Mouse (Mus musculus): ENCODE measurements around the gene Mlst8.

Mlst8 gene

DNA sequence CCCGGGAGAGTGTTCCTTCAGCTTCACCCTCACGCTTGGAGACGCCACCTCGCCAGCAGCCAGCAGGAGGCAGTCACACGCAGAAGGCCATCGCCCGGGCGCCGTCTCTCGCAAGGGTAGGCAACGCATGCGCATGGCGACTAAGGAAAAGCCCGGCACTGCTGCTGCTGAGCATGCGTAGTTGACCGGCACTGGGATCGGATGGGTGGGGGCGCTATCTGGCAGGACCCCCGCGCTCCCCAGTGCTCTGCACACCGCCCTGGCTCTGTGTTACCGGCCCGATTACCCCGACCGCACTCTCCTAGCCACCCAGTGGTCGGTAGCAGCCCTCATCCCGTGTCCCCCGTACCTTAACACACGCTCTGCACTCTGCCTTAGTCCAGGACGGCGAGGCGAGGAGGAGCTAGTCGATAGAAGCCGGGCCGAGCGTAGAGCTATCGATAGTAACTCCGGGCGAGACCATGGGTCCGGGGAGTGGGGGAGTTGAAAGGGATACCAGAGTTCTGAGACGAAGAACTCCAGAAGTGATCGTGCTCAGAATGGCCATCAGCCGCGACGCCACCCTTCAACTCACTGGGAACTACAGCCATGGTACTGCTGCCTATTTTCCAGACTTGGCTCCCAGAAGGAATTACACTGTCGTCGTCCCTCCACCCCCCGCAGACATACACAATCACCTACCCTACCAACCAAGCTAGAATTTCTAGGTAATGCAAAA lies at the start of gene Mlst8:
Gene Mlst8, minus strand, starts transcription at position 416 of the 718 bp plus-strand sequence.
- peak; percentile 98 for DNase-seq (ENCODE audit: extremely low spot score)

DNA sequence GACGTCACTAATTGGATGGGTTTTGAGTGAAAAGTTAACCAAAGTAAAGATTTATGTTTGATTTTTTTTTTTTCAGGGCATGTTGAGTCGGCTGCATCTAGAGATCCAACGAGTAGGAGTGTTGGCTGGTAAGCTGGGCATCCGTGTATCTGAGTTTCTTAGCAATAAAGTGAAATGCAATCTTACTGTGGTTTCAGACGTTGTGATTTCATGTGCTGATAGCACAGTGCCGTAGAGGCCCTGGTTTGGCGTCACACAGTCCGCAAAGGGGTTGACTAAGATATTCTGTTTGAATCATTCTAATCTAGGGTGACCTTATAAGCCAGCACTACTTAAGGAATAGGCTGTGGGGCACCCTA lies 49.7 kb upstream of the Mlst8 start:
- no peak for DNase-seq (ENCODE audit: extremely low spot score)

DNA sequence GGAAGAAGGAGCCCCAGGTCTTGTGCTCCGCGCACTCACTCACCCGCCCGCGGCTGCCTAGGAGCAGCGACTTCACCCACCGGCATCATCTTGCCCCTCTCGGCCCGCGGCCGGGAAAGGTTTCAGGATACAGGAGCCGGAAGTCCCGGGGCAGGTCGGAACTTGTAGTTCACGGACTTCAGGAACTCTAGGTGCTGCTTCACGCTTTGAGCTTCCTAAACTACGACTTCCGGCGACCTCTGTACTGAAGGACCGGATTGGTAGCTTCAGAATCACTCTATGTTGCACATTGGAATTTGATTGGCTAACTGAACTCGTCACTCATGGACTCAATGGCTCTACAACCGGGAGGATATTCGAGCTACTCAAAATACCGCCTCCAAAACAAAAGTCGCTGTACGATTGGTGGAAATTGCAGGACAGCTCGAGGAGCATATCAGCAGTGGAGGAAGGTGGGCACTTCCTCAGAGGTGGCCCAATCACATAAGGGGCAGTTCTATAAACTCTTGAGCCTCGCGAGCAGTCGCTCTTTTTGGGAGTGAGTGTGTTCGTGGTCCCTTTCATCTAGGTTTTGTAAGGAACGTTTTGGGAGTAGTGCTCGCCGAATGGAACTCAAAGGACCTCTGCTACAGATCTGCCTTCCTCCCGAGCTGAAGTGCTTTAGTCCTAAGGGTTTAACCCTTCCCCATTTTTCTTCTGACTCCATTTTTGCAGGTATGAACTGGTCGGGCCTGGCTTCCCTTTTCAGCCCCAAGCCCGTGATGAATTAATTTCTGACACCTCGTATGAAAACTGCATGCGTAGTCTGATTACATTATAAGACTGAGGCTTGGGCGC lies 49.1 kb upstream of the Mlst8 start, which contains the start of gene Traf7:
Gene Traf7, minus strand, starts transcription at position 216 of the 837 bp plus-strand sequence.
- peak; percentile 96 for DNase-seq (ENCODE audit: extremely low spot score)

DNA sequence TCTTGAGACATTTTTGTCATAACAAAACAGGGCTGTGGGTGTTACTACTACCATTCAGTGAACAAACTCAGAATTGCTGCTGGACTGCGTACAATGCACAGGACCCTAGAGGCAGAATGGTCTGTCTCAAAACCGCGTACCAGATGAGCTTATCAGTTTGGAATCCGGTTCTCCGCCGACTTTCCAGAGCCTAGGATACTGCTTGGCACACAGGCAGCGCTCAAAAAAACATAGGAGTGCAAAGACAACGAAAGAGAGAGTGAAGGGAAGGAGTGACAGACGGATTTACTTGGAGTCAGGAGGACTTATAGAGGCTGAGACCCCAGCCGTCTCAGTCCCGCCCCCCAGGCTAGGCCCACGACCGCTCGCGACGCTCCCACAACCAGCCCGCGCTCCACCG lies 48.4 kb upstream of the Mlst8 start:
- DNase-seq (ENCODE audit: extremely low spot score), result no peak

DNA sequence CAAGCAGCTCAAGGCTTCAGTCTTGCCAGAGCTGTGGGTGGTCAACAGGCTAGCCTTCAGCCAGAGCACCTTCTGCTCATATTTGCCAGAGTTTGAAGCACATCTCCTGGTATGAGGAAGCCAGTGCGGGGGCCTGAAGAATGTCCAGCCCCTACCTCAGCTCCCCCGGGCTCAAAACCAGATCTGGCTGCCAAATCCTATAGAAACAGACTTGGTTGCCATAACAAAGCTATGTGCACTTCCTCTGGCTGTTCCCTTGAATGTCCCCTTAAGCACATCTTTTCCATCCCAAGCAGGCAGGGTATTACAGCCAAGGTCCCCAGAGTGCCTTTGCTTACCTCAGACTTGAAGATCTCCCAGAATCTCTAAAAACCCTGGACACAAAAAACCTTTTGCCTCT lies 45.9 kb upstream of the Mlst8 start:
- DNase-seq (ENCODE audit: extremely low spot score), result no peak

DNA sequence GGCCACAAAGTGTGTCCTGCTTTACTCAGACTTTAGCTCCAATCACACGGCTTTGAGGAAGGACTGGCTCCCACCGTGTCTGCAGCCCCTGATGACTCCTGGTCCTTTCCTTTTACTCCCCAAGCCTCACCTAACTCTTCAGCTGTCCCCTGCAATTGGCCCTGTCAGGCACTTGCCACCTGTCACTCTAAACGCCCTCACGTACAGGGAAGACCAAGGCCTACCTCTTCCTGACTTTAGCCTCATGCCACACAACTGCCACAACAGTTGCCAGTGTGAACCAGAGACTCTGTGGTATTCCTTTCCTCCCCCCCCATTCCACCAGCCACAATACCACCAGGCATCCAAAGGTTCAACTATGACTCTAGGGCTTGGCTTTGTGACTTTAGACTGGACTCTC lies 41.6 kb upstream of the Mlst8 start:
- no peak for DNase-seq (ENCODE audit: extremely low spot score)

DNA sequence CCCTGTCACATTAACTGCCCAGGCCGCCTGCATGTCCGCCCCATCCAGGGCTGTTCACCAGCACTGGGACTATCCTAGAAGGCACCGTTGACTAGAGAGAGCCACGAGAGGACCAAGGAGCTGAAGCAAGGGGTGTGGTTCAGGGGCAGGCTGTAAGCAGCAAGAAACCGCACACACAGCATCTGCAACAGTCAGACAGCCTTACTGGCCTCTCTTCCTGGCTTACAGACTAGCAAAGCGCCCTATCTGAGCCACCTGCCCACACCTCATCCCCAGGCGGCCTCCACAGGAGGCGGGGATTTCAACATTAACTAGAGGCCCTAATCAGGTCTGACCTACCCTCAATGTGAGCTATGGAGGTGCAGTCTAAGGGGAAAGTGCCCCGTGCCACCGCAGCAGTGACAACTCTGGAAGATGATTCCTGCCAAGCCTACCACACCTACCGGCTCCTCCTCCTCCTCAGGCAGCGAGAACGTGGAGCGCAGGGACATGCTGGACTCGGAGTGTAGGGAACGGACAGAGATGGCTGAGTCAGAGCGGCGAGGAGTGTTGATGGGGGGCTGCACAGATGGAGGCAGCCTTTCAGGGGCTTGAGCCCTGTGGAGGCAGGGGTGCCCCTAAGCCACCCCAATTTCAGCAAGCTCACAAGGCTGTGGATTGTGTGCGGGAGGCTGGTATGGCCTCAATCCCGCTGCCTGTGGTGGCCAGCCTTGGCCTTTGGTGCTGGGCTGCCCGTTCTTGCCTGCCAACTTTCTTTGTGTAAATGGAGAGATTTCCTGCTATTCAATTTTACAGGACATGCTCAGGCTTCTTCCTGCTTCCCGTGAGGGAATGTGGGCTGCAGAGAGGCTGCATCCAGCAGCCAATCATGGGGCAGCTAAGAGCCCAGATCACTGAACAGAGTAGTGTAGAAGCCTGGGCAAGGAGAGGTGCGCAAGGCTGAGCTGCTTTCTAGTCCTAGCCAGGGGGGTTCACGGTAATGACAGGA lies 35.7 kb upstream of the Mlst8 start:
- DNase-seq (ENCODE audit: extremely low spot score), result no peak

DNA sequence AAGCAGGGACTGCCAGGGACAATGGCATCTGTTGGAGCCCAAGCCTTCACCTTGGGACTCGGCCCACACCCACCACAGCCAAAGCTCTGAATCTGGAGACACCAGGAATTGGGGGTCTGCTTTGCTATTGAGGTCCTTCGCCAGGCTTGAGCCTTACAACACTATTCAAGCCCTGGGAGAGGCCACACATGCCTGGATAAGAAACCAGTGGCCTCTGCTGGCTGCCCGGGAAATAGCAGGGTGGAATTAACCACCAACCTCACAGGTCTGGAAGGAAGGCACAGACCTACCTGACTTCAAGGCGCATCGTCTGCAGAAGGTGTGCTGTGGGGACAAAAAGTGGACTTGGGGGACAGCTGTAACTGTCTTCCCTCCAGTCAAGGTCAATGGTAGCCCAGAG lies 34.7 kb upstream of the Mlst8 start:
- peak; percentile 44 for DNase-seq (ENCODE audit: extremely low spot score)

DNA sequence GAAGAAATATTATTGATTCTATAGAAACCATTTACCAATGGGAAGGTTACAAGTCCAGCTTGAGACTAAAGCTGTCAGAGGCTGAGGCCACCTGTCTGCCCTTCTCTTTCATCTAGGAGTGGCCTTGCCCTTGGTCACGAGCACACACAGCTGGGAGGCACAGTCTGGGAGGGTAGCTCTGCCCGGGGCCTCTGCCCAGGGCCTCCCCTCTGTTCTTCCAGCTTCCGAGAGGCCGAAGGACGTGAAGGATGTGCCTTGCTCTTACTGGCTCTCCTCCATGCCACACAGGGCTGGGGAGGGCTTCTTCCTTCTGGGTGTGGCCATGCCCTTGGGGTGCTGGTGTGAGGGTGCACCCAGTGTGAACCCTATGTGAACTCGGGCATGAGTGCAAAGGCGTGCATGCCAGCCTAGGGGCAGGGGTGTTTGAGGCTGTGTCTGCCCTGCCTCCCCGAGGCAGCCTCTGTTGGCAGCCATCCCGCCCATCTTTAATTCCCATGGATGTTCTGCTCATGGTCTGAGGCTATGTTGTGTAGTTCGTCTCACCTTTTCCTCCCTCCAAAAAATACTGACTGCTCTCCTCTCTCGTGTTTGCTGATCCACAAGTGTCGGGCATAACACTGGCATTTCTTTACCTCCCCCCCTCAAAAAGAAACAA lies 29.1 kb upstream of the Mlst8 start:
- DNase-seq (ENCODE audit: extremely low spot score), result no peak

DNA sequence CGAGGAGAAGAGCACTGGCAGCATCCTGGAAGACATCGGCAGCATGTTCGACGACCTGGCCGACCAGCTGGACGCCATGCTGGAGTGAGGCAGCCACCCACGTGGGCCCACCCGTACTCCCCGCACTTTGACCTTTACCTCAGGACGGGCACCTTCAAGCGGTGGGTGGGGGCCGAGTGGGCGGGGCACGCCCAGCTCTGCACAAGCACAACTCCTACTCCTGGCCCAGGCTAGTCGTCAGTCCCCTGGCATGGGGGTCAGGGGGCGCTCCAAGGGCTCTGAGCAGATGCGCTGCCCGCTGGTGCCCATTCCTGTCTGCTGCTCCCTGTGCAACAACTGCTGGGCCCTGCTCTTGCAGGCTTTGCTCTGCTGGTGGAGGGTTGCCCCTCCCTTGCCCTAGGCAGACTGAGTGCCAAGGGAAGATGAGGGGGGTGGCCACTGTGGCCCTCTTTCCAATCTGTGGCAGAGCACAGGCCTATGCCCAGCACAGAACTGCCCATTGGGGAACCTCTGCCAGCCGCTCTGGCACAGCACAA lies 28.3 kb upstream of the Mlst8 start:
- DNase-seq (ENCODE audit: extremely low spot score), result no peak

DNA sequence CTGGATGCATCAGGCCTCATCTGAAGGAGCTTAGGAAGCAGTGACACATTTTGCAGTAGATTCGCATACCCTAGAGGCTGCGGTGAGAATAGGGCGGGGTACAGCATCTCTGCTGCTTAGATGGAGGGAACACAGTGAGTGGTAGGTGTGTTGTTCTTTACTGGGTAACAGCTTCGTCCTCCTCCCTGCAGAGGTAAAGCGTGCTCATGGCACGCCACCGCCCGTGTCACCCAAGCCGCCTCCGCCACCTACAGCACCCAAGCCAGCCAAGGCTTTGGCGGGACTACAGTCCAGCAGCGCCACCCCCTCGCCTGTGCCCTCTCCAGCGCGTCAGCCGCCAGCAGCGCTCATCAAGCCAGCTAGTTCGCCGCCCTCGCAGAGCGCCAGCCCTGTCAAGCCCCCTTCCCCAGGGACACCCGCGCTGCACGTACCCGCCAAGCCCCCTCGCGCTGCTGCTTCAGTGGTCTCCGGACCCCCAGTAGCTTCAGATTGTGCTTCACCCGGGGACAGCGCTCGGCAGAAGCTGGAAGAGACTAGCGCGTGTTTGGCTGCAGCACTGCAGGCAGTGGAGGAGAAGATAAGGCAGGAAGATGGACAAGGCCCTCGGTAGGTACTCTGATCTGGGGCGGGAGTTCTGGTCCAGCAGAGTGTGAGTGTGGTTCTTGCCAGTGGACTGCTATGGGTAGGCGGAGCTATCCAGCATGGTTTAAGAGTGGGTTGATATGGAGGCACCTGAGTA lies 27.6 kb upstream of the Mlst8 start:
- DNase-seq (ENCODE audit: extremely low spot score), result peak; percentile 18

DNA sequence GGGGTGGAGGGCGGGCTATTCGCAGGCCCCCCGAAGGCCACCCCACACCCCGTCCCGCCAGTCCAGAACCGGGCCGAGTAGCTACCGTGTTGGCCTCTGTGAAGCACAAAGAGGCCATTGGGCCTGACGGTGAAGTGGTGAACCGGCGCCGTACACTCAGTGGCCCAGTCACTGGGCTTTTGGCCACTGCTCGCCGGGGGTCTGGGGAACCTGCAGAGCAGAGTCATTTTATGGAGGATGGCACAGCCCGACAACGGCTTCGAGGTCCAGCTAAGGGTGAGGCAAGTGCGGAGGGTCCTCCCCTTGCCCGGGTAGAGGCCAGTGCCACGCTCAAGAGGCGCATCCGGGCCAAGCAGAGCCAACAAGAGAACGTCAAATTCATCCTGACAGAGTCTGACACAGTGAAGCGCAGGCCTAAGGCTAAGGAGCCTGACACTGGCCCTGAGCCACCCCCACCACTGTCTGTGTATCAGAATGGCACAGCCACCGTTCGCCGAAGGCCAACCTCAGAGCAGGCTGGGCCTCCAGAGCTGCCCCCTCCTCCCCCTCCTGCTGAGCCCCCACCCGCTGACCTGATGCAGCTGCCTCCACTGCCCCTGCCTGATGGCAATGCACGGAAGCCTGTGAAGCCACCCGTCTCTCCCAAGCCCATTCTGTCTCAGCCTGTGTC lies 26.5 kb upstream of the Mlst8 start:
- DNase-seq (ENCODE audit: extremely low spot score), result no peak

DNA sequence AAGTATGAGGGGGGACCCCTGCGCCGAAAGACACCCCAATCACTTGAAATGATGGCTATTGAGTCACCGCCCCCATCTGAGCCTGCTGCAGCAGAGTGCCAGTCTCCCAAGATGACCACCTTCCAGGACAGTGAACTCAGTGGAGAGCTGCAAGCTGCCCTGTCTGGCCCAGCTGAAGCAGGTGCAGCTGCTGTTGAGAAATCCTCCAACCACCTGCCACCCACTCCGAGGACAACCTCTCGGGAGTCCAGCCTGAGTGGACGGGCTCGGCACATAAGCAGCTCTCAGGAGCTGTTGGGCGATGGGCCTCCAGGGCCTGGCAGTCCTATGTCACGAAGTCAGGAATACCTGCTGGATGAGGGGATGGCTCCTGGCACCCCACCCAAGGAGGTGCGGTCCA lies 25.2 kb upstream of the Mlst8 start:
- DNase-seq (ENCODE audit: extremely low spot score), result no peak

DNA sequence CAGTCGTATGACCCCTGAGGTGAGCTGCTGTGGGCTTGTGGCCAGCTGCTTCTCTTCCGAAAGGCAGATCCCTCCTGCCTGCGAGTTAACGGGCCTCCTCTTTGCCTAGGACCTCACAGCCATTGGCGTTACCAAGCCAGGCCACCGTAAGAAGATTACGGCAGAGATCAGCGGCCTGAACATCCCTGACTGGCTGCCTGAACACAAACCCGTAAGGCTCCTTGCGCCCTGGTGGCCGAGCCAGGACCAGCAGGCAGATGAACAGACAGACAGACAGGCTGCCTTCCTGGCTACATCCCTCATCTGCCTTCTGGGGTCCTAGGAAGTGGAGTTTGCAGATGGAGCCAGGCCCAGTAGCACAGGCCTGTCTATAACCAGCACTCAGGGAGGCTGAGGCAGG lies 23.3 kb upstream of the Mlst8 start:
- DNase-seq (ENCODE audit: extremely low spot score), result no peak

DNA sequence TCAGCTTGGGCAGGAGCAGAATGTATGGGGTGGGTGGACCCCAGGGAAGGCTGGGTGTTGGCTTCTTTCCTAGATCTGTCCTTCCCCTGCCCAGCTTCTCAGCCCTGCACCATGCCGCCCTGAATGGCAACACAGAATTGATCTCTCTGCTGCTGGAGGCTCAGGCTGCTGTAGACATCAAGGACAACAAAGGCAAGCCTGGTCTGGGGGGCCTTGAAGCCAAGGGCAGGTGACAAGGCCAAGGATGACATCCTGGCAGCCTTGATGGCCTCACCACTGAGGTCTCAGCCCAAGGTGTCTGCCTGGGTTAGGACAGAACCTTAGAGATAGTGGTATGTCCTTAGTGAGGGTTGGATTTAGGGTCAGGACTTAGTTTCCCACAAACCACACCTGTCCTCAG lies 17.1 kb upstream of the Mlst8 start:
- DNase-seq (ENCODE audit: extremely low spot score), result no peak

DNA sequence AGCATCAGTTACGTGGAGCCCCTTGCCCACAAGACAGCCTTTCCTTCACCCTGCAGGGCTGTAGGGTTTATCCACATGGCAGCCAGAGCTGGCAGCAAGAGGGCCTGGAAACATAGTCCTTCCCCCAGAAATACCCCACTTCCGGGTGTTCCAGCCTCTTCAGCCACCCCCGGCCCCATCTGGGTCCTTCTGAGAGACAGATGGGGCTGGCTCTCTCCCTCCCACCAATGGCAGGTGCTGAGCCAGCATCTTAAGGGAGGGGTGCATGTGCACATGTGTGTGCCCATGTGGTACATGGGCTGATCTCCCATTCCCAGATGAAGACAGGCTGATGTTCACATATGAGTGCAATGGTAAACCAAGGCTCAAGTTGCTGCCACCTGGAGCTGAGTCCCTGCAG lies 16.6 kb upstream of the Mlst8 start:
- DNase-seq (ENCODE audit: extremely low spot score), result no peak

DNA sequence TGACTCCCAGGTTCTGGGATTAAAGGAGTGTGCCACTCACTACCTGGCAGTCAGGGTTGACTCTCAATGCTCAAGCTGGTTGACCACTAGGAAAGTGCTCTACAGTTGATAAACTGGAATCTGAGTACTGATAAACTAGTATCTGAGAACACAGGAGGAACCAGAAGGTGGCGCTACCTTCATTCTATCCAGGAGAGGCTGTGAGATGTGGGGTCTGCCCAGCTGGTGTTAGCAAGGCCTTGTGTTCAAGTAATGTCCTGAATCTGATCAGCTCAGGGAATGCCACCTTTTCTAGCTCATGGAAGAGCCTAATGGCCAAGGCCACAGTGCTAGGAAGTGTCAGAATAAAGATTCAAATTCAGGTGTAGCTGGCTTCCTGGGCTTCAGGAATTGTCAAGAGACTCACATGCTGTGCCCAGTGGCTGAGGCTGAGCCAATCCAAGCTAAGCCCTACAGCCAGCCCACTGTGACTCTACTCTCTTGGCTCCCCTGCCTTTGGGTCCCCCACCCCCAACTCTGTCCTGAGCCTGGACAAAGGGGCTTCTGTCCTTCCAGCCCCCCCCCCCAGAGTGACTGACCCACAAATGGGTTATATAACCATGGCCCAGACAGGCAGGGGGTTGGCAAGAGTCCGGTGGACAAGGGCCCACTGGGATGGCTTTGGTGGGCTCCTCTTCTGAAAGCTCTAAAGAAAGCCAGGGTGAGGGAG lies 15.9 kb upstream of the Mlst8 start:
- peak; percentile 47 for DNase-seq (ENCODE audit: extremely low spot score)

DNA sequence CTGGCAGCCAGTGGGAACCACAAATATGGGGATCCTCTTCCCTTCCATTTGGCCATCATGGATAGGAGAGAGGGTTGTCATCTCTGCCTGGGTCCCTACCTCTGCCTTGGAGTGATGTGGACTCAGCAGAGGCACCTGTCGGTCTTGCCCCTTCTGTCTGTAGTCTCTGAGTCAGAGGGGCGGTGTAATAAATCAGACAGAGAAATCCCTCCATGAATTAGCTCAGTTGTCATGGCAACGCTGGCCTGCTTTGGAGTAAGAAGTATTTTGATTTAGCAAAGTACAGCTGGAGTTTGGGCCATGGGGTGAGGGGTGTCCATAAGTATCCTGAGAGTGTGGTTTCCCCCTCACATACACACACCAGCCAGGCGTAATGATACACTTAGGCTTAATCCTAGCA lies 11.5 kb upstream of the Mlst8 start:
- DNase-seq (ENCODE audit: extremely low spot score), result no peak

DNA sequence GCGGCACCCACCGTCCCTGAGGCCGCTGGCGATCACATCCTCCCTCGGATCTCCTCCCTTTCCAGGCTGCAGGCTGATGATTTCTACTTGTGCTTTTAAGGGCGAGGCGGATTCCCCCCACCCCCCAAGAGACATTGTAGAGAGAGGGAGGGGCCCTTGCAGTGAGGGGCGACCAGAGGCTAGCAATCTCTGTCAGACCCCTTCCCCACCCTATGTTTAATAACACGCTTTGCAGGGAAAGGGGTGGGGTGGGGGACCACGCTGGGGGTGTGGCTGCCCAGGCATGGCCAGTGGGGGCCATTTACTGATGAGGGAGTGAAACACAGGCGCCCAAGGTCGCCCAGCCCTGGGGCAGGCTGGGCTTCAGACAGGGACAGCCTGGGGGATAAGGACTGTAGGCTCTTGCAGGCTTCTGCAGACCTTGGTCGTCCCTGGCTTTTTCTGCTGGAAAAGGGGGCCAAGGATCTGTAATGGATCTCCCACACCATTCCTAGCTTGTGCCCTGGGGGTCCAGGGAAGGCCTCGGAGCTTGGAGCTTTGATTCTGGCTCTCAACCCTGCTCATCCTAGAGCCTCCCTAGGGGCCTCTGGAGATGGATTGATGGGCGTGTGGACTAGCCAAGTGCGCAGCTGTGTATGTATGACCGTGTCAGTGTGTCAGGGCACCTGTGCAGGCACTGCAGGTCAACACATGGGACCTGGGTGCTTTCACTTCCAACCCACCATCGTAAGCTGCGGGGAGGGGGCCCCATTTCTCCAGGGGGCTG lies 10.6 kb upstream of the Mlst8 start:
- DNase-seq (ENCODE audit: extremely low spot score), result no peak

Data from embryo, embryonic 9.5 days (tissue).